Mouse (Mus musculus) frontal cortex, adult (tissue): Measurements from ENCODE around the gene Clic5.

ENCODE experiments used
- ATAC-seq: cut with Nextera tagmentation; 2 replicates; pipeline ENCODE4 v1.9.2; 2017; ENCODE audit warnings: mild to moderate bottlenecking, moderate library complexity, mixed read lengths; ENCODE audit not compliant: low TSS enrichment

The Clic5 gene

DNA sequence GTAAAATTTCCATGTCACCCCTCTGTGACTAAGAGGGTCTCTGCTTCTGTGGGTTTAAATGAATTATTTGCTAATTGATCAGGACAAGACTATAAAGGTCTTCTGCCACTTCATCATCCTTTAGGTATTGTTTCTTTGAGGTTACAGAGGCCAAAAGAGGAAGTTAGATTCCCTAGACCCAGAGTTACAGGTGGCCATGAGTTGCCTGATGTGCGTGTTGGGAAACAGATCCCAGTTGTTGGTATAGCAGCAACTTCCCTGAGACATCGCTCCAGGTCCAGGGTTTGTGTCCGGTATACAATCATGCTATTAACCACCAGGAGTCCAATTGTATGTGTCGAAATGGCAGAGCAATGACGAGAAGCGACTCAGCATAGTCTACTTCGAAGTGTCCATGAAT, 81.7 kb downstream of the Clic5 start:
- no peak for ATAC-seq

DNA sequence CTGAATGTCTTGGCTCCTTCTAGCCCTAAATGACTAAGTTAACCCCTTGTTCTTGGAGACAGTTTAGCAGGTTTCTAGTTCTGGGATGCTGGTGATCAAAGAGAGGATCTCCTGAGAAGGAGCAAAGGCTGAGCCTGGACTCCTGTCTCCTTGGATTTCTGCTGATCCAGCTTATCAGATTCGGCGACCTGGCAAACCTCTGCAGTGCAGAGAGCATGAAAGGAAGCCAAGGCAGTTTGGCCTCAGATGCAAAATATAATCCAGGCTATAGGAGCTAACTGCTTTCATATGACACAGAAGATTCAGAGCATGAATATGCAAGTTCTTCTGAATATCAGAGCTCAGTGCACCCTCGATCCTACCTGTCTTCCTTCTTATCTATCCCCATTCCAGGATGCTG, 83.0 kb downstream of the Clic5 start:
- ATAC-seq = no peak

DNA sequence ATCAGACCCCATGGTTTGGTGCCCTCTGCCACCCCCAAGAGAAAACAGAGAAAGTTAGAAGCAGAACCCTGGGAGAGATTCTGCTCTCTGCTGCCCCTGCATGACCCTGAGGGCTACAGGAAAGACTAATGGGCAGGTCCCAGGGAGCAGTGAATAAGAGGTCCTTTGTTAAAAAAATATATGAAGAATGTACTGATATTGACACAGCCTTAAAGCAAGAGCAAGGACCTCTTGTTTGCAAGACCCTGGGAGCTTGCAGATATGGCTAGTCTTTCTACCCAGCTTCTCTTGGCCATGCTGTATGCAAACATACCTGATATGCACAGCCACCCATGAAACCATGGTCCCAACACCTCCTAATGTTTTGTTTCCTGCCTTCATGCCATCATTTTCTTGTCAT, 86.4 kb downstream of the Clic5 start:
- no peak for ATAC-seq

DNA sequence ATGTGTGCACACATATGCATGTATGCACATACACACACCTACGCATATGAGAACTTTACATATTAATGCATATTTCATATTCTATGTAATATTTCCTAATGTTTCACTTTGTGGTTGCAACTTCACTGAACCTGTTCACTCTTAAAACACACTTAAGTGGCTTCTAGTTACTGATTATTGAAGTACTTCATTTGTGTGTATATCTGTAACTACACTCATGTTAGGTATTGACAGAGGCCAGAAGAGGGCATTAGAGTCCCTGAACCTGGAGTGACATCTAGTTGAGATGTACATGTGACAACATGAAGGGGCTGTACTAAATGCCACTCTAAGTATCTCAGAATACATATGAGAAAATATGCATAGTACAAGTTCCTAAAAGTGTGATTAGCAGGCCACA, 99.9 kb downstream of the Clic5 start:
- ATAC-seq = no peak

DNA sequence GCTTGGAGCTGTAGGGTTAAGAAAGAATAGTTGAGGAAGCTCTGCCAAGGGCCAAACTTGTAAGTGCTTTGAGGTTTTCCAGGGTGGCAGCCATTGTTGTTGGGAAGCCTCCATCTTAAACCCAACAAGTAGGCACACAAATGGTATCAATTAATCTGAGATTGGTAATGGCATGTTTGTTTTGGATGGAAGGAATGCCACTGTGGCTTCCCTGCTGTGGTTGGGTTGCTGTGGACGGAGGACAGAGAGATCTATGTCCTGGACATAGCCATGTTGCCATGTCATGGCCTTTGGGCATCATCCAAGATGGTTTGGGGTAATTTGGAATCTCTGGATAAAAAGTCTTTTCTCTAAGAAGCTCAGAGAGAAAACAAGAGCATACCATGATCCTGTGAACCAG, 108.8 kb downstream of the Clic5 start:
- no peak for ATAC-seq

DNA sequence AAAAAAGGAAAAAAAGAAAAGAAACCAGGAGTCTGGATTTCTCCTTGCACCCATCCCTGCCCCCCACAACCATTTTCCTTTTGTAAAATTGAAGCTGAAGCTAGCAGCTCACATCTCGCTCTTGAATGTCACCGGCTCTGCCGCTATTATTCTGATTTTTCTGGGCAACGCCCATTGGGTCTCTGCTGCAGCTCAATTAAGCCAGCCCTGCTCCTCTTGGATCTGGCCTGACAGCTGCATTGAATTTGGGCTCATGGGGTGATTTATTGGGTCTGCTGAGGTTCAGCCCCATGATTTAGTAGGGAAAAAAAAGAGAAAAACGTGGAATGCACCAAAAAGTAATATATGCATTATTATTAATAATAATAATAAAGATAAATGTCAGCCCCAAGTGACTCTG, 111.9 kb downstream of the Clic5 start:
- ATAC-seq = no peak

DNA sequence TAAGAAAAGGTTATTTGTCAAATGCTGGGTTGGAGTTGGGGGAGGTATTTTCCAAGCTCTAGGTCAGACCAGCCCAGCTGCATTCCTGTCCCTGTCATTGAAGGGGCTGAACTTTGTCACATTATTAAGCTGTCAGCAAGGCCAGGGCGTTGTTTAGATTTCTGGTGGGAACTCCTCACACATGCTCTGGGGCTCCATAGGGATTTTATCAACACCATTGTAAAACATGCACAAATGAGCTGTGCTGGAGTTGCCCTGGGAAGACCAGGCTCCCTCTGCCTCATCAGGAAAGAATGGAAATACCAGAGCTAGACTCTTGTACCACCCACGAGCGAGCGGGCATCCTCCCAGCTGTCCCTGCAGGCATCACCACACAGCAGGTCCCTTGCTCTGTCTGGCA, 112.3 kb downstream of the Clic5 start:
- ATAC-seq = no peak

DNA sequence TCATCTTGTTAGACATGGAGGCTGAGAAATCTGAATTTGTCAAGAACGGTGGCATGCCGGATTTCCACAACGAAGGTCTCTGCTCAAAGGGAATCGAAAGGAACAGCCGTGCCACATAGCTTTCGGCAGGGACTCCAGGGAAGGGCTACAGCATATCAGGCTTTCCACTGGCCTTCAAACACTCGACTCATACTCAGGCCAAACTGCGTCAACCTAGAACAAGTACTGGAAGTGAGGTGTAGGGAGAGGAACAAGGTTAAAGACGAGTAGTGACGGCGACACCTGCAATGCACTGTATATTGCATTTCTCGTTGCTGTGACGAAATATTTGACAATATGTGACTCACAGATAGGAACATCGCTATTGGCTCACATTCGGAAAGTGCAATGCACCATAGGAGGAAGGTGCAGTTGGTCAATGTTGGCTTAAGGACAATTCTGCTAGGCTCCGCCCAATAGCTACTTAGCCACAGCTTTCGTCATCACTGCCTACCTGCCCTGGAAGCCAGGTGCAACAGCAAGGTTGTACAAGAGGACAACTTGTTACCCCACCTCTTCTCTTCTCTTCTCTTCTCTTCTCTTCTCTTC, 112.9 kb downstream of the Clic5 start:
- ATAC-seq = no peak

DNA sequence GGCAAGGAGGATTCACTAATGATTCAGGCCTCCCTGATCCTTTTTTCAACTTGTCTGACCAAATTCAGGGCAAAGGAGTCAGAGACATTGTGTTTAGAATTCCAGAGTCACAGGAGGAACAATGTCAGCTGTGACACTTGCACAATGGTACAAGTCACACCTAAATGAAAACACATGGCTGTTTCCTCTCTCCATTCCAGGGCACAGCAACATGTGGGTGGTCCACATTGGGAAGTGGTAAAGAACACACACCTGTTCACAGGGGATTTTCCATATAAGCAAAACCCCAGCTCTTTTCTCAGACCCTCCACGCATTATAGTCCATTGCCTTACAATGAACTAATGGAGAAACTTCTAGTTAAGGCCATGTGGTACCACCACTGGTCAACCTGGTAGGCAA, 115.7 kb downstream of the Clic5 start:
- no peak for ATAC-seq

DNA sequence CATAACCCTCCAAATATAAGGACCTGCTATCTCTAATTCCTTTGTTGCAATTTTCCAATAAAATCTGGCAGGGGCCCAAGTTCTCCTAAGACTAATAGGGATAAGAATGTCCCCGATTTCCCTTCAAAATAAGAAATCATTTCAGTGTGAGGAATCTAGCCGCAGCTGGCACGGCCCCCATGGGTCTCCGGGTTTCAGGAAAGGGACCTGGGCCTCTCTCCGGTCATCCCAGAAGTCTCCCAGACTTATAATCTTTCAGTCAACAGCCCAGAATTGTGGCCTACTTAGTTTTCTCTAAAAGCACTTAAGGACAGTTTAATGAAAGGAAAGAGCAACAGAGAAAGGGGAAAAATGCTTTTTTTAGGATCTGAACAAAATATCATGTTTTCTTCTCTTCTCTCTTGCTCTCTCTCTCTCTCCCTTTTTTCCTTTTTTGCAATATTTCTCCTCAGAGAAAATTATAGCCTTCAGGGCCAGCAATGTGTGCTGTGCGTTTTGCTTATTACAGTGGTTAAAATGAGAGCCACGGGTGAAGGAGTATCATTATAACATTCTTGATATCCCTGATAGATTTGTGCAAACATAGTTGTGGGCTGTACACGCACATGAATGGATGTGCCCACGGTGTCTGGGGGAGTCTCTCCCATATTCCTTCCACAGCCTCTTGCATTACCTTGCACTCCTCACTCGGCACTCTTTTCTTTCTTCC, 121.7 kb downstream of the Clic5 start:
- no peak for ATAC-seq

DNA sequence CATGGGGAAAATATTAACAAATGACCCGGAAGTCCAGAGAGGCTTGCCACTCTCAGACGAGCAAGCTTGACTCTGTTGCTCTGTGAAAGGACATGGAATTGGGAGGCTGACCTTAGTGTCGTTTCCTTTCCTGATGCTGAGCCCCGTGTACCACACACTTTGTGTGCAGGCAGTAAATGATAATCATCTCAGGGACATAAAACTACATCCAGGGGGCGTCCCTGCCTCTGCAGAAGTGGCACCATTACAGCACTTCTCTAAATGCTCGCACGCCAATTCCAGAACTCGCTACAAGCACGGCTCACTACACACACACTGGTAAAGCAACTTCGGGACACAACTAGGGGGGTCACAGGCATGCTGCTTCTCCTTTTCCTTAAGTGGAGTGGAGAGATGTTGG, 136.9 kb downstream of the Clic5 start:
- ATAC-seq = no peak

DNA sequence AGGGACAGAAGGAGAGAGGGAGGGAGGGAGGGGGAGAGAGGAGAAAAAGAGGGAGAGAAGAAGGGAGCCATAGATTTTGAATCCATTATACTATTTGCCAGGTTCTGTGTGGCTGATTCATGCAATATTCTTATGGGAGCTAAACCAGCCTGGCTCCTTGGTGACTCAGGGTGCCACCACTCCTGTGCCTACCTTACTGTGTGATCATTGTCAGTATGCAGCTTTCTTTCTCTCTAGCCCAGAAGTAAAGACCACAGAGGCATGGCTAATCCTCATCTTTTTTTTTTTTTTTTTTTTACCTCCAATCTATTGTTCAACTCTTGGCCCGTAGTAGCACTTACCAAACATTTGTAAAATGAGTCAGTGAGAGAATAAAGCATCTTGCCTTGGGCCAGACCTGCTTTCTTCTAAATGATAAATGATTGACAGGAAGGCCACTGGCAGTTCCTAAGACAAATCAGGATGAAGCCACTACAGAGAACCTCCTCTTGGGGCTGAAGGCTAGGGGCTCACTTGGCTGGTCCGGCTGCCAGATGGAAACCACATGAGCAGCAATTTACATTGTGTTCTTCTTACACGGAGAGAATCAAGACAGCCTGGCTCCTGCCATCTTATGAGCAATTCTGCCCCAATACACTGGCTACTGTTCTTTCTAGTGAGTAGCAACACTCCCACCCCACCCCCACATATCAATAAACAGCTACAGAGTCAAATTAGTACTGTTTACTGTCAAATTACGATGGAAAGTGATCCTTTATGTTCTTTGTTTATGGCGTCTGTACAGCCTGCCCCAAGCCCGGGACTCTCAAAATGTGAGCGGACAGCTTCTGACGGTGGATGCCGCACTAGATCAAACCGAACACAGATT, 139.1 kb downstream of the Clic5 start:
- no peak for ATAC-seq

DNA sequence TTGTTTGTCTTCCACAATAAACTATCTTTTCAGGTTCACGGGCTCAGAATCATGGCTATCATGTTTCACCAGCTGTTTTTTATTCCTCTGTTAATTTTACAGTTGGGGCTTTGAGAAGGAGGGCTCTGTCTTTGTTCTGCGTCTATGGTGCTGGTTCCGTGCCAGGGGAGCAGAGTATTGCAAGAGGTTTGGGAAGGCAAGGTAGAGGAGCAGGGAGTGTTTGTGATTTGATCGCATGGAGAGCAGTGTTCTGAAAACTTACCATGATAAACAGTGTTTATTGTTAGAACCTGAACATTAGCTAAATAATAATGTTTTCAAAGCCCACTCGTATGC, 139.7 kb downstream of the Clic5 start:
- ATAC-seq = no peak
